Mouse (Mus musculus) ES-E14 (cell line): ENCODE data around the gene Gm8024.
"Not testable (repeated sequence)": the region's sequence is repeated elsewhere in the genome, so short reads cannot be mapped to it uniquely, and the experiment has no call there.

Experiments used
- CHD2 ChIP-seq: IDR thresholded peaks from 2 replicates; pipeline ENCODE4 v1.6.1; 2014; ENCODE audit warnings: mild to moderate bottlenecking, low read depth, low read length, inconsistent platforms
- MAFK ChIP-seq: IDR thresholded peaks from 2 replicates; pipeline ENCODE4 v1.6.1; 2014; ENCODE audit warnings: mild to moderate bottlenecking, low read depth, low read length, inconsistent platforms; ENCODE audit not compliant: insufficient read depth
- ZC3H11A ChIP-seq: IDR thresholded peaks from 2 replicates; pipeline ENCODE4 v1.6.1; 2012; ENCODE audit warnings: low read depth, mild to moderate bottlenecking, inconsistent platforms, low read length, borderline replicate concordance

DNA sequence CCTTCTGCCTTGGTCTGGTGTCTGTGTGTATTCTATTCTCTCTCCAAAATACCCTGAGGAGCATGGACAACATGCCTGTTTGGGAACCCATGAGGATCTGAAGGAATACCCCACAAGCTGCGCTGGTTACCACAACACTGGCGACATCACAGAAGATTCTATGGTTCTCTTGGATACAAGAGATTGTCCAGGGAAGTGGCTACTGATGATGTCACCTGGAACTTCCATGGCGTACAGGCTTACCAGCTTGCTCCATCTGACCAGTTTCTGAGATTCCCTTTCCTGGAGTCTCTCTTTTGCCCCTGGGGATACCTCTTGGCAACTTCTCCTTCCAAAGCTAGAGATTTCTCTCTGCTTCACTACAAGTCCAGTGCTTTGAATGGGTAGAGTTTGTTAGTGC lies 21.8 kb downstream of the Gm8024 start, which contains the start of gene Gm8020:
- not testable (repeated sequence) for TF ChIP-seq CHD2, ZC3H11A, MAFK
